Mouse (Mus musculus) heart, embryonic 16.5 days (tissue): ENCODE measurements around the gene Nsun2. TPM values are rescaled to one million over a fixed set of nuclear protein-coding genes. Genes with fewer than 3 reads are reported as not detected.

Experiments used
- ATAC-seq: fragments of 200-750 bp; cut with Nextera tagmentation; replicated peaks from 2 replicates; pipeline ENCODE4 v1.8.0; 2017; ENCODE audit warnings: moderate number of reproducible peaks; ENCODE audit not compliant: insufficient read depth, low FRiP score; ENCODE audit errors: extremely low read depth
- H3K27ac ChIP-seq: fragments of 300-500 bp; sonication (generic); 2 replicates; pipeline ENCODE4 v1.5.1; 2014; ENCODE audit warnings: mild to moderate bottlenecking, low read length, control low read depth, moderate library complexity
- H3K27me3 ChIP-seq: fragments of 300-500 bp; sonication (generic); 2 replicates; pipeline ENCODE4 v1.6.1; 2014; ENCODE audit warnings: low read length, mixed read lengths; ENCODE audit not compliant: control insufficient read depth, insufficient read depth
- H3K36me3 ChIP-seq: fragments of 300-500 bp; sonication (generic); 2 replicates; pipeline ENCODE4 v1.6.1; 2014; ENCODE audit not compliant: control insufficient read depth, insufficient read depth
- H3K4me1 ChIP-seq: fragments of 300-500 bp; sonication (generic); 2 replicates; pipeline ENCODE4 v1.6.1; 2014; ENCODE audit warnings: low read length, mixed read lengths; ENCODE audit not compliant: control insufficient read depth, insufficient read depth
- H3K4me2 ChIP-seq: fragments of 300-500 bp; sonication (generic); 2 replicates; pipeline ENCODE4 v1.6.1; 2014; ENCODE audit warnings: low read depth, mild to moderate bottlenecking, control low read depth, low read length
- H3K4me3 ChIP-seq: fragments of 300-500 bp; sonication (generic); 2 replicates; pipeline ENCODE4 v1.5.1; 2014; ENCODE audit warnings: mild to moderate bottlenecking, control low read depth, low read length
- H3K9ac ChIP-seq: fragments of 300-500 bp; sonication (generic); 2 replicates; pipeline ENCODE4 v1.6.1; 2014; ENCODE audit warnings: low read length, control low read depth
- H3K9me3 ChIP-seq: fragments of 300-500 bp; sonication (generic); replicated peaks from 2 replicates; pipeline ENCODE4 v1.6.1; 2016; ENCODE audit warnings: low read length; ENCODE audit not compliant: control insufficient read depth
- WGBS: fragments of 180-500 bp; shearing (Covaris S2); extraction: QIAGEN DNeasy Blood & Tissue Kit; methylation state at CpG from one replicate; pipeline ENCODE4 v1.1.7; 2014; 5-methylcytosine and 5-hydroxymethylcytosine counted together
- polyA plus RNA-seq: library from polyadenylated mRNA; unstranded; fragments of >200 nt; fragmentation: Nextera tagmentation; extraction: Ambion mirVana; gene quantifications from 2 replicates; pipeline ENCODE4 v1.2.1, GENCODE M21; 2015

Gene Nsun2
- 66.1 and 78.0 TPM in 2 replicates for polyA plus RNA-seq

GRCm38 (mm10) chr13:69533405-69534333 lies at the start of gene Nsun2:
Gene Nsun2, plus strand, starts transcription at chr13:69533746.
- H3K9ac ChIP-seq = peak within 1 kb of the TSS; percentile 91
- peak within 1 kb of the TSS; percentile 88 for H3K27ac ChIP-seq
- no peak; the same call in 1 of the 2 replicates for ATAC-seq
- no peaks in the 10 kb centered on the region for H3K27me3 ChIP-seq
- H3K4me1 ChIP-seq = peaks cover 41% of the 10 kb centered on the region
- H3K4me2 ChIP-seq = peak within 1 kb of the TSS; percentile 95
- under 1% methylated on average over 114 of the region's 155 CpGs for WGBS
- no peaks in the 10 kb centered on the region for H3K9me3 ChIP-seq
- peak within 1 kb of the TSS; percentile 92 for H3K4me3 ChIP-seq
- 0 out of 2 replicates have a peak, but pooled peaks cover 2% of the 10 kb centered on the region for H3K36me3 ChIP-seq

DNA sequence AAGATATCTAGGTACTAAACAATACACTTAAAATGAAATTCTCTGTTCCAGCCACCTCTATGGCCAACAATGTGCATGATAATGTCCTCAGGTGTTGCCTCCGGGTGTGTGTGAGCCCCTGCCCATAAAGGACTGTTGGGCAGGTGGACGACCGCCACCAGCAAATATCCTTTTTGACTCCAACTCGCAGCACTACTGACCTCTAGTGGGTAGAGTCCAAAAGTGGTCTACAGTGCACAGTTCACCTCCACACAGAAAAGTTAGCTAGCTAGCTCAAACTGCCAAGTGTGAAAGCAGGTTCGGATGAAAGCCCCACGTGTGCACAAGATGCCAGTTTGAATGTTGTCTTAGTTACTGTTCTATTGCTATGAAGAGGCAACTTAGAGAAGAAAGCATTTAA lies 48.2 kb upstream of the Nsun2 start:
- Histone ChIP-seq H3K27ac (no peak overlapping the region), H3K4me1 (peaks cover 15% of the 10 kb centered on the region), H3K36me3 (no peaks in the 10 kb centered on the region), H3K9ac (no peak overlapping the region), H3K27me3 (peaks cover 22% of the 10 kb centered on the region), H3K9me3 (no peaks in the 10 kb centered on the region), H3K4me3 (no peak overlapping the region), H3K4me2 (no peak overlapping the region)
- WGBS = 13% methylated on average over 6 of the region's 6 CpGs
- no peak for ATAC-seq

DNA sequence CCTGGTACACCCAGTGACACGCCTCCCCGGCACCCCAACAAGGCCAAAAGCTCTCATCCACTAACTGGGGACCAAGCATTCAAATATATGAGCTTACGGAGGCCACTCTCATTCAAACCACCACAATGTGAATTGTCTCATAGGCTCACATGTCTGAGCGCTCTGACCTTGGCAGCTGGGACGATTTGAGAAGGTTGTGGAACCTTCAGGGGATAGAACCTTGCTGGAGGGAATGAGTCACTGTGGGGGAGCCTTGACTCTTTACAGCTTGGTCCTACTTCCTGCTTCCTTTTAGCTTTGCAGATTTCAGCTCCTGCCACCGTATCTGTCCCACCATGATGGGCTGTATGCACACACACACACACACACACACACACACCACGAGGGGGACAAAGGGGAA lies 47.7 kb upstream of the Nsun2 start:
- no peaks in the 10 kb centered on the region for H3K9me3 ChIP-seq
- H3K4me2 ChIP-seq = no peak overlapping the region
- H3K4me1 ChIP-seq = peaks cover 13% of the 10 kb centered on the region
- H3K27me3 ChIP-seq = peaks cover 22% of the 10 kb centered on the region
- 50% methylated on average over 7 of the region's 7 CpGs for WGBS
- no peak overlapping the region for H3K27ac ChIP-seq
- H3K4me3 ChIP-seq = no peak overlapping the region
- no peak overlapping the region for H3K9ac ChIP-seq
- H3K36me3 ChIP-seq = no peaks in the 10 kb centered on the region
- no peak for ATAC-seq

DNA sequence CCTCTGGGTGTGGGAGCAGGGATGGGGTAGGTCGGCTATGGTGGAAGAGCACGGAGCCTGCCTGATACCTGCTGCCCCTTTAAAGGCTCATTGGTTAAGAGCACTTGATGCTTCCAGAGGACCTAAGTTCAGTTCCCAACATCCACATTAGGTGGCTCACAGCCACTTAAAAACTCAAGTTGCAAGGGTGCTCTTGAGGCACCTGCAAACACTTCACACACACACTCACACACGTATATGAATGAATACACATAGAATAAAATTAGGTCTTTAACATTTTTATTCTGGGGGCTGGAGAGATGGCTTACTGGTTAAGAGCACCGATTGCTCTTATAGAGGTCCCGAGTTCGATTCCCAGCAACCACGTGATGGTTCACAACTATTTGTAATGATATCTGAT lies 46.4 kb upstream of the Nsun2 start:
- Histone ChIP-seq H3K4me1 (peaks cover 5% of the 10 kb centered on the region), H3K9ac (no peak overlapping the region), H3K27me3 (peaks cover 22% of the 10 kb centered on the region), H3K27ac (no peak overlapping the region), H3K4me2 (no peak overlapping the region), H3K9me3 (no peaks in the 10 kb centered on the region), H3K36me3 (no peaks in the 10 kb centered on the region), H3K4me3 (no peak overlapping the region)
- 73% methylated on average over 7 of the region's 7 CpGs for WGBS
- no peak for ATAC-seq

DNA sequence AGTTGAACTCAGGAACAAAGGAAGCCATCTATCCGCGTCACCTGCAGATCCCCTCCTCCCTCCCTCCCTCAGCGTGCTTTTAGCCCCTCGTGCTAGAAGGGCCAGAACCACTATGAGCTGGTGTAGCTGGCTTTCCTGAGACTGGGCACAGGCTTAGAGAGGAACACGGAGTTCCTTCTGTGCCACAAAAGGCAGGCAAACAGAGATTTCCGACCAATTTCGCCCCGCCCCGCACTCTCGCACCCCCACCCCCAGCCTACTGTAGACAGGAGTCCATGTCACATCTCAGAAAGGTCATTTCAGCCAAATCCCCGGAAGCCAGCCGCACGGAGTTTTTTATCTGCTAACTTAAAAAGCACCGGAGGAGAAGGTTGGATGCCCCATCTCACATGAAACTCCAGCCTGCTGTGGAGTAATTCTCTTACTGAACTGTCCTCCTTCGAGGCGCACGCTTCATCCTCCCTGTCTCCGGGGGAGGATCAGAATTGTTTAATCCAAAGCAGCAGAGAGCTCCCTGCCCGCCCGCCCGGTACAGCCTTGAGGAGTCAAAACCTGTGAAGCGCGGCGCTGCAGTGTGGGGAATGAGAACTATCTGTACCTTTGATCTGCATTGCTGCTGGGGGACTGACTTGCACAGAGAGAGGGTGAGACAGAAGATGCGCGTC lies 45.8 kb upstream of the Nsun2 start:
- ATAC-seq = no peak
- Histone ChIP-seq H3K27ac (no peak overlapping the region), H3K4me3 (peak overlapping the region; percentile 25), H3K27me3 (peaks cover 19% of the 10 kb centered on the region), H3K9me3 (no peaks in the 10 kb centered on the region), H3K4me2 (peak overlapping the region; percentile 56), H3K36me3 (no peaks in the 10 kb centered on the region), H3K4me1 (peaks cover 2% of the 10 kb centered on the region), H3K9ac (peak overlapping the region; percentile 6)
- WGBS = 3% methylated on average over 26 of the region's 26 CpGs

GRCm38 (mm10) chr13:69488565-69489255 lies 44.8 kb upstream of the Nsun2 start:
- Histone ChIP-seq H3K4me3 (no peak overlapping the region), H3K27ac (no peak overlapping the region), H3K9ac (no peak overlapping the region), H3K4me1 (peaks cover 2% of the 10 kb centered on the region), H3K36me3 (no peaks in the 10 kb centered on the region), H3K4me2 (no peak overlapping the region; the same call in 1 of the 2 replicates), H3K27me3 (peaks cover 10% of the 10 kb centered on the region; the same call in 1 of the 2 replicates), H3K9me3 (no peaks in the 10 kb centered on the region)
- no peak for ATAC-seq
- WGBS = 30% methylated on average over 13 of the region's 13 CpGs

GRCm38 (mm10) chr13:69489777-69490176 lies 43.8 kb upstream of the Nsun2 start:
- no peak overlapping the region for H3K4me3 ChIP-seq
- WGBS = 63% methylated on average over 9 of the region's 9 CpGs
- H3K36me3 ChIP-seq = no peaks in the 10 kb centered on the region
- peaks cover 6% of the 10 kb centered on the region; the same call in 1 of the 2 replicates for H3K27me3 ChIP-seq
- no peak for ATAC-seq
- peaks cover 2% of the 10 kb centered on the region for H3K4me1 ChIP-seq
- H3K9me3 ChIP-seq = no peaks in the 10 kb centered on the region
- no peak overlapping the region for H3K27ac ChIP-seq
- no peak overlapping the region for H3K9ac ChIP-seq
- H3K4me2 ChIP-seq = no peak overlapping the region

- no peak for ATAC-seq
- Histone ChIP-seq H3K27me3 (no peaks in the 10 kb centered on the region), H3K4me1 (peaks cover 2% of the 10 kb centered on the region), H3K4me3 (no peak overlapping the region), H3K27ac (no peak overlapping the region), H3K9ac (no peak overlapping the region), H3K9me3 (no peaks in the 10 kb centered on the region), H3K4me2 (no peak overlapping the region), H3K36me3 (peaks cover under 1% of the 10 kb centered on the region; the same call in 1 of the 2 replicates)
- WGBS = 19% methylated on average over 7 of the region's 7 CpGs
Measured at GRCm38 (mm10) chr13:69492876-69493463, 40.6 kb upstream of the Nsun2 start.
